Mouse (Mus musculus) G1E (cell line): ENCODE results near the gene Gpr108.

ENCODE experiments used
- CTCF ChIP-seq: IDR thresholded peaks from 2 replicates; pipeline ENCODE4 v1.5.1; 2012; ENCODE audit warnings: low read depth, low read length, inconsistent platforms, mixed read lengths
- POLR2AphosphoS5 ChIP-seq: IDR thresholded peaks from 2 replicates; pipeline ENCODE4 v1.6.1; 2012; ENCODE audit warnings: low read depth, low read length, inconsistent platforms; ENCODE audit not compliant: insufficient replicate concordance
- TAL1 ChIP-seq: conservative IDR thresholded peaks from 2 replicates; pipeline ENCODE4 v1.6.1; 2012; ENCODE audit warnings: low read depth, low read length, inconsistent platforms, mixed read lengths

- TF ChIP-seq POLR2AphosphoS5 (no peak), CTCF (no peak), TAL1 (no peak)
These were observed 46.2 kb downstream of the Gpr108 start for GRCm38 (mm10) chr17:57201841-57202724.
